Mouse (Mus musculus) left cerebral cortex, postnatal 14 days (tissue): ENCODE data around the gene Tcea2. TPM values are rescaled to one million over a fixed set of nuclear protein-coding genes. Genes with fewer than 3 reads are reported as not detected.
A peak's percentile ranks its signal among the peaks of the same experiment; 100 is the strongest.

Experiments used
- DNase-seq, 2 experiments: peaks; one replicate each; pipeline ENCODE4 v3.0.0; 2021 to 2022; ENCODE audit warnings: low spot score in 2 of 2, mixed read lengths in 1 of 2
- intact Hi-C: fragments of 180-260 bp; cut with DNase I; formaldehyde crosslinking; loops from one replicate; pipeline ENCODE4 v1.15.1; 2025
- total RNA-seq, 2 experiments: library from RNA; stranded (reverse); gene quantifications; 2 replicates each; pipeline ENCODE4 v1.2.3; 2021

Gene Tcea2
- total RNA-seq, 2 experiments from 2014 or later, result 60.0 to 62.9 TPM

GRCm38 (mm10) chr2:181671984-181672383, 8.1 kb upstream of the Tcea2 start:
- no peak for DNase-seq
- intact Hi-C loops, result no loop called here

GRCm38 (mm10) chr2:181673501-181673900, 6.6 kb upstream of the Tcea2 start:
- DNase-seq, result no peak
- intact Hi-C loops, result no loop called here

- DNase-seq, result no peak
- intact Hi-C loops, result loop anchor here (5.0 kb wide), 1 partner anchor 53 kb away; no protein-coding TSS in a partner anchor
Observed at GRCm38 (mm10) chr2:181674934-181675333, 5.2 kb upstream of the Tcea2 start.

- intact Hi-C loops, result loop anchor here (5.0 kb wide), 1 partner anchor 53 kb away; no protein-coding TSS in a partner anchor
- peak; percentile 52 to 53 for DNase-seq
Observed at GRCm38 (mm10) chr2:181675454-181675853, 4.7 kb upstream of the Tcea2 start.

DNA sequence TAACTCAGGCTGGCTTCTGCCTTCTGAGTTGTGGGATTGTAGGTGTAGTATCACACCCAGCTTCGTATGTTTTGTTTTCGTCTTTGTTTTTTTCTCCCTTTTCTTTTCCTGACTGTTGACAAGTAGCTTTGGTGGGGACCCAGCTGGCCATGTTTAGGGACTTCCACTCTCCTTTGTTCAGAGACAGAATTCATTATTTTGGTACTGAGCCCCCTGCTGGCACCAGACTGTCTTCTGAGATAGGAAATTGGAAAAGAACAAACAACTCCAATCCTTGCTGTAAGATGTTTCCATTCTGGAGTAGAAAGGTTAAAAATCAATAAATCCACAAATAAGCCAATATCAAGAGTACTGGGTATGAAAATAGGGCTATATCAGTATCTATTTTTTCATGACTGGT, 3.7 kb upstream of the Tcea2 start:
- intact Hi-C loops, result loop anchor here (5.0 kb wide), 1 partner anchor 54 kb away; no protein-coding TSS in a partner anchor
- no peak for DNase-seq

DNA sequence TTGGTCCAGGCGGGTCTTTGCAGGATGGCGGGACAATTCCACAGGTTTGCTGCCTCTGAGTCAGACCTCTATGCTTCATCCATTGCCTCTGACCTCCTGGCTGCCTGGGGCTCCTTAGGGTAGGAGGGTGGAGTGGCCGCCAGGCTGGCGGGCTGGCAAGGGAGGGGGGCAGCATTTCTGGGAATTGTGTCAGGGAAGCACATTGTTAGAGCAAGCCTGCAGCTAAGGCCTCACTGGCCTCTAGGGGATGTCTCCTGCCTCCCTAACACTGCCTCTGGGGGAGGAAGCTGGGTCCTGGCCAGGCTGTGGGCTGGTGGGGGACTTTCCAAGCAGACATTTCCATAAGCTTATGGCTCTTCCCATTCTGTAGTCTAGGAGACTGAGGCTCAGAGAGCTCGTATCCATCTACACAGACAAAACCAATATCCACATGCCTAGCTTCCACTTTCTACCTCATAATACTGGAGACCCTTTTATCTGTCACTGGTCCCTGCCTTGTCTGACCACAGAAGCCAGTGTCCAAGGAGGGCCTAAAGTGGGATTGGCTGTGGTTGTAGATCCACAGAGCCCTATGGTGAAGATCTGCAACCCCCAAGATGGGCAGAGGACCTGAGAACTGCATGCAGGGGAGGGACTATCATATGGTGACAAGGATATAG, 2.9 kb upstream of the Tcea2 start:
- DNase-seq, result no peak
- intact Hi-C loops, result loop anchor here (5.0 kb wide), 1 partner anchor 55 kb away; no protein-coding TSS in a partner anchor

- intact Hi-C loops, result loop anchor here (5.0 kb wide), 1 partner anchor 55 kb away; no protein-coding TSS in a partner anchor
- no peak for DNase-seq
Observed at GRCm38 (mm10) chr2:181677755-181678098, 2.4 kb upstream of the Tcea2 start.

DNA sequence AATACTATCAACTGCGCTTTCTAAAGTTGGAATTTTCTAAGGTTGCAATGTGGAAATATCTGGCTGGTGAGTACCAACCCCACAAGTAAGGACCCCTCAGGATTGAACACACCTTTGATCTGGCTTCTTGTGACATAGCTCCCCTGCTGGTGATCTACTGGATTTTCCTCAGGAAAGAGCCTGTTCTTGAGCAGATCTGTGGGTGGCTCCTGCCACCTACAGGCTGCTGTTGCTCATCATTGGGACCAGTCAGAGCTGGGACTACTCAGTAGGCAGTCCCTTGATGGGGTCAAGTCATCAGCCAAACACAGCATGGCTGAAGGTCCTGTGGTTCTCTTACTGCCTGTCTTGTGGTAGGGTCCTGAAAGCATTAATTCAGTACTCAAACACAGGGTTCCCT, 1.3 kb upstream of the Tcea2 start:
- intact Hi-C loops, result loop anchor here (1.0 to 5.0 kb wide), 2 partner anchors 19 to 56 kb away; no protein-coding TSS in a partner anchor

DNA sequence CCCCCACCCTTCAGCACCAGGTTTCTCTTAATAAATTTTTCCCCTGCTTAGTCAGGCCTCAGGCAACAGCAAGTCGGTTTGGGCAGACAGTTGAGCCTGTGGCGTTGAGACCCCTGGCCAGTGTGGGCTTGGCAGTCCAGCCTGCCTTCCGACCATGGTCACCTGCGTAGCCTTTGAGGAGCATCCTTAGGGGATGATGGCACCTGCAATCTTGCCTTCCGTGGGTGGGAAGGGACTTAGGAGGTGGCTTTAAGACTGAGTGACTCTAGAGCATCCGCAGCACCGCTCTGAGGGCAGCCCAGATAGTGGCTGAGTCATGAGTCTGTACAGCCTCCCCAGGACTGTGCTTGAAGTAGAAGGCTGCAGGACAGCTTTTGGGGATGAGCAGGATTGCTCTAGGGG, 607 bp downstream of the Tcea2 start:
- intact Hi-C loops, result no loop called here
- no peak for DNase-seq

More for the DNA sequence above, 1.3 kb upstream of the Tcea2 start:
- peak; percentile 82 to 92 for DNase-seq

GRCm38 (mm10) chr2:181681978-181682377, 1.9 kb downstream of the Tcea2 start:
- intact Hi-C loops, result no loop called here
- DNase-seq, result no peak

DNA sequence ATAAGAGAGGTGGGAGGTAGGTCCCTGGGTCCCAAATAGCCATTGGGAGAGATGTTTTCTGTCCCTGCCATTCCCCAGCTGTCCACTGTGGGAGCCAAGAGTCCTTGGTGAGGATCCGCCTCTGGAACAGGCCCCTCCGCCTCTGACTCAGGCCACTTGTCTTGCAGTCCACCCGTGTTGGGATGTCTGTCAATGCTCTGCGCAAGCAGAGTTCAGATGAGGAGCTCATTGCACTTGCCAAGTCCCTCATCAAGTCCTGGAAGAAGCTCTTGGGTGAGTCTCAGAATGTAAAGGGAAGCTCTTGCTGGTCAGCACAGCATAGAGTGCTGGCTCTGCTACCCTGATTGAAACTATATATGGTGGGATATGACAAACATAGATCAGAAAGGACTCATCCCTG, 3.3 kb downstream of the Tcea2 start:
- intact Hi-C loops, result no loop called here
- no peak for DNase-seq

GRCm38 (mm10) chr2:181684713-181685112, 4.6 kb downstream of the Tcea2 start:
- no peak for DNase-seq
- intact Hi-C loops, result no loop called here

- intact Hi-C loops, result no loop called here
- no peak for DNase-seq
Observed at GRCm38 (mm10) chr2:181685686-181686085, 5.6 kb downstream of the Tcea2 start.

- DNase-seq, result no peak
- intact Hi-C loops, result no loop called here
Observed at GRCm38 (mm10) chr2:181687586-181687985, 7.5 kb downstream of the Tcea2 start.

DNA sequence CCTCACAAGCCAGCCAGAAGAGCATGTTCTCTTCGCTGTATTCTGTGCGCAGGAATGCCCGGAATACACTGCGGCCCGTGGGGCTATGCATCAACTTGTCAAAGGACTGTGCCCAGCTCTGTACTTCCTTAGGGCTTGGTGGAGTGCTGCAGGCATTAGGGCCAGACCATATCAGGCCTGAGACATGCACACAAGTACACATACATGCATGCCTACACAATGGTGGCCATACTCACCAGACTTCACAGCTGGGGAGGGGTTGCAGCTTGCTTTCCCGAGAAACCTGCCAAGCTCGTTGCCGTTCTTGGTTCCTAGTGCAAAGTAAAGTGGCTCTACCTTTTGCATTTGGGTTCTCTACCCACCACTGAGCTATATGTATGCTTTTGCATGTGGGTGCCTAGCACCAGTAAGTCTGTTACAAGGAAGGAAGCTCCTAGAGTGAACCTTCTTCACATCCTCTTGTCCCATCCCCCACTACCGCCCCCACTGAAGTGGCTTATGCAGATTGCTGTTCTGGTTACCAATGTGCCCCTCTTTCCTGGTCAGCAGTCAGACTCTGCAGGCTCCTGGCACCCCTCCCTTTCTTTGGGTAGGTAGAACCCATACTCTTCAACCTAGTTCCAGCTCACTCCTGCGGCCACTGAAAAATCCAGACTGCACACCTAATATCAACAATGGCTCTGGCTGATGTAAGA, 9.5 kb downstream of the Tcea2 start:
- intact Hi-C loops, result no loop called here

DNA sequence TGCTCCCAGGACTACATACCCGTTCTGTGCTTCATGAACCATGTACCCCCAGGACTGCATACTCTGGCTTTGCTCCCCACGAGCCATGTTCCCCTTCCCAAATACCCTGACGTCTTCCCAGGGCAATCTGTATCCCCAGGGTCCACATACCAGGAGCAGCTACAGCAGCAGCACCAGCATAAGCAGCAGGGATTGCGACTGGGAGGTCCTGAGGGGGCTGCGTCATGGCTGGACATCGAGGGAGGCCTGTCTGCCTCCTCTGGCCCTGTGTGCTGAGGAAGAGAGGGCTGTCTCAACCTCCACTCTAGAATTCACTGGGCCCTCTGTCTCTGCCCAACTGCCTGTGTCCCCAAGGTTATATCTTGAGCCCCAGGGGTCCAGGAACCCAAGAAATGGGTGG, 11.0 kb downstream of the Tcea2 start:
- intact Hi-C loops, result no loop called here
- no peak for DNase-seq

More for the DNA sequence above, 9.5 kb downstream of the Tcea2 start:
- DNase-seq, result peak; percentile 34 to 56

DNA sequence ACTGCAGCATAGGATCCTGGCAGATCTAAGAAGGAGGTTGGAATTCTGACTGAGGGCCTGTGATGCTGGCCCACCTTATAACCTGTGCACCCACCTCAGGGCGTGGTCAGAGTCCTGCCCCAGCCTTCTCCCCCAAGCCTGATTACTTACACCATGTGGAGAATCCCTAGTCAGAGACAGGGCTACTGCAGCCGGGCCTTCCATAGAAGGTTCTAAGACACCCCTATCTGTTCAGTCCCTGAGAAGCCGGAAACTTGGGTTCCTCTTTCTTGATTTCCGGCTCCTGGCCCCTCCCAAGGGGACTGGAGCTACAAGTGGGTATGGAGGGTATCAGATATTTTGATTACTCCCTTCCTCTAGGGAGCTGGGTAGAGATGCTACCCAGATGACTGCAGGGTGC, 11.5 kb downstream of the Tcea2 start:
- intact Hi-C loops, result no loop called here
- no peak for DNase-seq

- intact Hi-C loops, result no loop called here
- DNase-seq, result no peak
Observed at GRCm38 (mm10) chr2:181692304-181692703, 12.2 kb downstream of the Tcea2 start.

GRCm38 (mm10) chr2:181693339-181694280, 13.5 kb downstream of the Tcea2 start, which contains the start of gene Rgs19:
Rgs19 (minus strand) TSS chr2:181693977.
- DNase-seq, result peak; percentile 66 to 81
- intact Hi-C loops, result no loop called here

DNA sequence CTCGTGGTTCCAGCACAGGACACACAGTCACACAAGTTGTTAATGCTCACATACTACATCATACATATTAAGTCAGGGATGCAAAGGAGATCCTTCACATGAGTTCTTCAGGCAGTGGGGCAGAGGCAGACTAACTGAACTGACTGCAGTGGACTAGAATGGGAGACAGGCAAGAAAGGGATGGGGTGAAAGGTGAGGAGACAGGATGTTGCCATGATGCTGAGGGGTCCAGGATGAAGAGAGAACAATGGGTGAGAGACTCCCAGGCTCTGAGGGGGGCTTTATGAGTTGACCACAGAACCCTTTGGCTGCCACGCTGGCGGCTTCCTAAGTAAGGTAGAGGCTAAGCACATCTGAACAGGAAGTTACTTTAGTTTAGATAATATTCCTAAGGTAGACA, 14.5 kb downstream of the Tcea2 start:
- no peak for DNase-seq

More for the DNA sequence above, 14.5 kb downstream of the Tcea2 start:
- intact Hi-C loops, result no loop called here
